Mouse (Mus musculus): ENCODE results near the gene Cdkl5. TPM values are rescaled to one million over a fixed set of nuclear protein-coding genes. Genes with fewer than 3 reads are reported as not detected.

Gene Cdkl5
- 3.0 and 3.4 TPM in 2 replicates for polyA plus RNA-seq (2015; fragmentation: Nextera tagmentation; extraction: Ambion mirVana)

GRCm38 (mm10) chrX:160994543-160995121 lies at the start of gene Cdkl5:
Cdkl5 (minus strand) TSS chrX:160994704.
- Histone ChIP-seq H3K36me3 (no peaks in the 10 kb centered on the region), H3K27ac (peak within 1 kb of the TSS; percentile 60), H3K9ac (peak within 1 kb of the TSS; percentile 72), H3K9me3 (no peaks in the 10 kb centered on the region), H3K27me3 (peaks cover 30% of the 10 kb centered on the region), H3K4me1 (no peaks in the 10 kb centered on the region), H3K4me2 (peak within 1 kb of the TSS; percentile 62), H3K4me3 (peak within 1 kb of the TSS; percentile 56)
- 20% methylated on average over 53 of the region's 53 CpGs for WGBS
- peak; percentile 93 for ATAC-seq (ENCODE audit: insufficient number of reproducible peaks, insufficient read depth, low FRiP score, low TSS enrichment, low read depth)

DNA sequence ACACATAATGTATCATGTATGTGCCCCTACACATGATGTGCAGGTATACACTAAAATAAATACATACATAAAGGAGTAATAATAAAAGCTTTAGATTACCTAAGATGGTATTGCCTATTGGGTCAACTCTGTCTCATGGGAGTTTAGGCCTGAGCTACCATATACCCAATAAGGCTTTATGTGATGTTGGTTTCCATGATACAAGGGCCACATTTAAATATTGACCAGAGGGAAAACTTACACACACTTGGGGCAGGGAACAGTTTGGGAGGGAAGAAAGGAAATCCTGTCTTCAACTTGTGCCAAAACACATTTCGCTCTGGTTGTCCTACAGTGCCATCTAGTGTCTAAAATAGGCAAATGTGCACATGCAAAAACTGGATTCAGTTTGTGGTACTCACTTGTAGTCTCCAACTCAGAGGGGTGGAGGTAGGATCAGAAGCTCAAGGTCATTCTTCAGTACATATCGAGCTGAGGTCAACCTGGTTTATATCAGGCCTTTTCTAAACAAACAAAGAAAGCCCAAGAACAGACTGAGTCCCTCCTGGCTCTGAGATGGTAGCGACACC lies 38.8 kb upstream of the Cdkl5 start:
- Histone ChIP-seq H3K27me3 (peaks cover 21% of the 10 kb centered on the region), H3K9me3 (no peaks in the 10 kb centered on the region), H3K27ac (no peak overlapping the region), H3K4me1 (no peaks in the 10 kb centered on the region), H3K4me2 (no peak overlapping the region), H3K4me3 (no peak overlapping the region), H3K36me3 (no peaks in the 10 kb centered on the region), H3K9ac (no peak overlapping the region)
- WGBS = 43% methylated on average over 3 of the region's 3 CpGs
- no peak for ATAC-seq (ENCODE audit: insufficient number of reproducible peaks, insufficient read depth, low FRiP score, low TSS enrichment, low read depth)

DNA sequence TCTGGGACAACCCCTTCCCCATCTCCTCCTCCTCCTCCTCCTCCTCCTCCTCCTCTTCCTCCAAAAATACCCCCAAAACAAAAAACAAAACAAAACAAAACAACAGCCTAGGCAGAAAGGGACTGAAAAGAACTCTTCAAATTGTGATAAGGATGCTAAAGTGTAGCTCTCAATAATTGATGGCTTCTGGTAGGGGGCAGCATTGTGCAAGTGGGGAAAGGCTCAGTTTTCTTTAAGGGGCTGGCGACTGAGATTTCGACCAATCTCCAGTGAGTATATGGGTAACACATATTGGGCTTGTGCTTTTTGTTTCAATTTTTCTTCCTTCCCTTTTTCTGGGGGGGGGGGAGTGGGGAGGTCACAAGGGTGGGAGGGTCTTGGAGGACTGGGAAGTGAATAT lies 37.9 kb upstream of the Cdkl5 start:
- no peak overlapping the region for H3K4me3 ChIP-seq
- H3K4me2 ChIP-seq = no peak overlapping the region
- no peak for ATAC-seq (ENCODE audit: insufficient number of reproducible peaks, insufficient read depth, low FRiP score, low TSS enrichment, low read depth)
- H3K9ac ChIP-seq = no peak overlapping the region
- no peaks in the 10 kb centered on the region for H3K4me1 ChIP-seq
- no peaks in the 10 kb centered on the region for H3K36me3 ChIP-seq
- H3K27me3 ChIP-seq = peaks cover 21% of the 10 kb centered on the region
- H3K27ac ChIP-seq = no peak overlapping the region
- 36% methylated on average over 2 of the region's 2 CpGs for WGBS
- H3K9me3 ChIP-seq = no peaks in the 10 kb centered on the region

GRCm38 (mm10) chrX:161030233-161030632 lies 35.7 kb upstream of the Cdkl5 start:
- Histone ChIP-seq H3K36me3 (no peaks in the 10 kb centered on the region), H3K4me2 (no peak overlapping the region), H3K27me3 (peaks cover 25% of the 10 kb centered on the region), H3K9me3 (no peaks in the 10 kb centered on the region), H3K9ac (no peak overlapping the region), H3K27ac (no peak overlapping the region), H3K4me1 (no peaks in the 10 kb centered on the region), H3K4me3 (no peak overlapping the region)
- no peak for ATAC-seq (ENCODE audit: insufficient number of reproducible peaks, insufficient read depth, low FRiP score, low TSS enrichment, low read depth)

DNA sequence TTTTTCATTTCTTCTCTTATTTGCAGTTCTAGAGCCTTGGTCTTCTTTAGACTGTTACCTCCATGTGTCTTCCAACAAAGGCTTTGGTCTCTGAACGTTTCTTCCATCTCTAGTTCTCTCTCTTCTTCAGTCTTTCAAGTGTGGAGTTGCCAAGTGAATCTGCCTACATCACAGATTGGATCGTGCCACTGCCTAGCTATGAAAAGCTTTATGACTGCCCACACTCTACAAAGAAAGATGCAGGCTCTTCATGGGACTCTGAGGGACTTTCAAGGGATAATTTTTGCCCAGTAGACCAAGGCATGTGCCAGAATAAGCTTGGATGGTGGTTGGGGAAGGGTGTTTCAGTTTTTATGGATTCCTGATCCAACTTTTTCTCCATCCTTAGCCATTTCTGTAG lies 30.0 kb upstream of the Cdkl5 start:
- H3K9ac ChIP-seq = no peak overlapping the region
- no peaks in the 10 kb centered on the region for H3K9me3 ChIP-seq
- H3K4me2 ChIP-seq = no peak overlapping the region
- H3K27me3 ChIP-seq = peaks cover 13% of the 10 kb centered on the region
- WGBS = 65% methylated on average over 2 of the region's 2 CpGs
- H3K4me3 ChIP-seq = no peak overlapping the region
- no peaks in the 10 kb centered on the region for H3K36me3 ChIP-seq
- ATAC-seq (ENCODE audit: insufficient number of reproducible peaks, insufficient read depth, low FRiP score, low TSS enrichment, low read depth) = no peak
- H3K27ac ChIP-seq = no peak overlapping the region
- H3K4me1 ChIP-seq = no peaks in the 10 kb centered on the region

DNA sequence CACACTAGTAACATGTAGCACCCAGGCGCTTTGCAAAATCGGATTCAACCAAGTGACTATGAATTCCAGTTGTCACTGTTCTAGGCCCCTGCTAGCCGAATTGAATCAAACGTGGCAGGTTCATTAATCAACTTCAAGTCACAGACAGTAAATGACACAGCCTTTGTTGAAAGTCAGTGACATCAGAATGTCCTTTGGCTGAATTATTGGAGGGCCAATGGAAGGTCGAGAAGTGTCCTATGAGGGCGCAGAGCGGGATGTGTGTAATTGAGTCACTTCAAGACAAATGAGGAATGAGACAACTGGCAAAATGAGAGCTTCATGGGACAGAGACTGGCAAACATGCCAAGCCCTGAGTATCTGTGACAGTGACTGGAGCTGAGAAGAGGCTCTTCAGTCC lies 27.0 kb upstream of the Cdkl5 start:
- 85% methylated on average over 7 of the region's 7 CpGs for WGBS
- H3K36me3 ChIP-seq = no peaks in the 10 kb centered on the region

GRCm38 (mm10) chrX:161018179-161018578 lies 23.7 kb upstream of the Cdkl5 start:
- WGBS = 59% methylated on average over 1 of the region's 1 CpGs
- Histone ChIP-seq H3K27ac (no peak overlapping the region), H3K36me3 (no peaks in the 10 kb centered on the region), H3K9ac (no peak overlapping the region), H3K4me1 (no peaks in the 10 kb centered on the region), H3K4me2 (no peak overlapping the region), H3K4me3 (no peak overlapping the region), H3K9me3 (no peaks in the 10 kb centered on the region), H3K27me3 (no peaks in the 10 kb centered on the region; the same call in 1 of the 2 replicates)
- no peak for ATAC-seq (ENCODE audit: insufficient number of reproducible peaks, insufficient read depth, low FRiP score, low TSS enrichment, low read depth)

More for the DNA sequence above, 27.0 kb upstream of the Cdkl5 start:
- no peaks in the 10 kb centered on the region for H3K4me1 ChIP-seq
- ATAC-seq (ENCODE audit: insufficient number of reproducible peaks, insufficient read depth, low FRiP score, low TSS enrichment, low read depth) = no peak
- H3K9me3 ChIP-seq = no peaks in the 10 kb centered on the region
- H3K4me2 ChIP-seq = no peak overlapping the region
- H3K27ac ChIP-seq = no peak overlapping the region
- H3K9ac ChIP-seq = no peak overlapping the region
- H3K27me3 ChIP-seq = peaks cover 10% of the 10 kb centered on the region
- H3K4me3 ChIP-seq = no peak overlapping the region

- Histone ChIP-seq H3K9ac (no peak overlapping the region), H3K9me3 (no peaks in the 10 kb centered on the region), H3K36me3 (no peaks in the 10 kb centered on the region), H3K4me1 (no peaks in the 10 kb centered on the region), H3K27me3 (peaks cover 22% of the 10 kb centered on the region; the same call in 1 of the 2 replicates), H3K27ac (no peak overlapping the region), H3K4me3 (no peak overlapping the region), H3K4me2 (no peak overlapping the region)
- no peak for ATAC-seq (ENCODE audit: insufficient number of reproducible peaks, insufficient read depth, low FRiP score, low TSS enrichment, low read depth)
- 58% methylated on average over 1 of the region's 1 CpGs for WGBS
These were observed 11.8 kb upstream of the Cdkl5 start for GRCm38 (mm10) chrX:161006272-161006671.

- Histone ChIP-seq H3K4me2 (peak overlapping the region; percentile 56; the same call in 1 of the 2 replicates), H3K4me1 (no peaks in the 10 kb centered on the region), H3K9ac (no peak overlapping the region), H3K4me3 (no peak overlapping the region), H3K27me3 (peaks cover 37% of the 10 kb centered on the region), H3K36me3 (no peaks in the 10 kb centered on the region), H3K27ac (no peak overlapping the region), H3K9me3 (no peaks in the 10 kb centered on the region)
- WGBS = 14% methylated on average over 5 of the region's 5 CpGs
- no peak for ATAC-seq (ENCODE audit: insufficient number of reproducible peaks, insufficient read depth, low FRiP score, low TSS enrichment, low read depth)
These were observed 1.5 kb upstream of the Cdkl5 start for GRCm38 (mm10) chrX:160996051-160996450.

GRCm38 (mm10) chrX:160995131-160995667 lies 695 bp upstream of the Cdkl5 start:
- WGBS = 29% methylated on average over 26 of the region's 31 CpGs
- Histone ChIP-seq H3K27ac (peak overlapping the region; percentile 48; the same call in 1 of the 2 replicates), H3K27me3 (peaks cover 30% of the 10 kb centered on the region), H3K9ac (peak overlapping the region; percentile 57), H3K36me3 (no peaks in the 10 kb centered on the region), H3K4me1 (no peaks in the 10 kb centered on the region), H3K9me3 (no peaks in the 10 kb centered on the region), H3K4me3 (peak overlapping the region; percentile 56), H3K4me2 (peak overlapping the region; percentile 56)
- ATAC-seq (ENCODE audit: insufficient number of reproducible peaks, insufficient read depth, low FRiP score, low TSS enrichment, low read depth) = peak; percentile 75

- Histone ChIP-seq H3K27ac (peak overlapping the region; percentile 60), H3K4me1 (no peaks in the 10 kb centered on the region), H3K9ac (peak overlapping the region; percentile 72), H3K4me3 (peak overlapping the region; percentile 56), H3K27me3 (peaks cover 30% of the 10 kb centered on the region), H3K4me2 (peak overlapping the region; percentile 62), H3K36me3 (no peaks in the 10 kb centered on the region), H3K9me3 (no peaks in the 10 kb centered on the region)
- peak; percentile 39; the same call in 1 of the 2 replicates for ATAC-seq (ENCODE audit: insufficient number of reproducible peaks, insufficient read depth, low FRiP score, low TSS enrichment, low read depth)
- WGBS = 23% methylated on average over 39 of the region's 39 CpGs
These were observed 560 bp downstream of the Cdkl5 start for GRCm38 (mm10) chrX:160993749-160994539.
